Mouse (Mus musculus): Measurements from ENCODE around the gene E2f8. TPM values are rescaled to one million over a fixed set of nuclear protein-coding genes. Genes with fewer than 3 reads are reported as not detected.

The E2f8 gene
- polyA plus RNA-seq, 1 experiment from 2014 or later: 22.6 TPM

GRCm38 (mm10) chr7:48832735-48833134 lies 48.7 kb downstream of the E2f8 start:
- ATAC-seq (ENCODE audit: insufficient read depth, low FRiP score, low read depth): no peak

GRCm38 (mm10) chr7:48830395-48830794 lies 51.0 kb downstream of the E2f8 start:
- H3K4me1 ChIP-seq: no peaks in the 10 kb centered on the region
- H3K9me3 ChIP-seq: no peaks in the 10 kb centered on the region
- no peak overlapping the region for H3K9ac ChIP-seq
- peaks cover 11% of the 10 kb centered on the region; the same call in 1 of the 2 replicates for H3K36me3 ChIP-seq
- H3K27me3 ChIP-seq (replicated peaks): no peaks in the 10 kb centered on the region
- no peak for ATAC-seq (ENCODE audit: insufficient read depth, low FRiP score, low read depth)
- no peak overlapping the region for H3K27ac ChIP-seq
- H3K4me3 ChIP-seq (replicated peaks): no peak overlapping the region
- 21% methylated on average over 2 of the region's 2 CpGs for WGBS
- no peak overlapping the region for H3K4me2 ChIP-seq

More at GRCm38 (mm10) chr7:48832735-48833134, 48.7 kb downstream of the E2f8 start:
- Histone ChIP-seq H3K9me3 (no peaks in the 10 kb centered on the region), H3K4me2 (no peak overlapping the region), H3K4me1 (no peaks in the 10 kb centered on the region), H3K4me3 (replicated peaks) (no peak overlapping the region), H3K36me3 (0 out of 2 replicates have a peak, but pooled peaks cover under 1% of the 10 kb centered on the region), H3K27me3 (replicated peaks) (no peaks in the 10 kb centered on the region), H3K27ac (no peak overlapping the region), H3K9ac (no peak overlapping the region)
- WGBS: 42% methylated on average over 1 of the region's 1 CpGs

- Histone ChIP-seq H3K9ac (no peak overlapping the region), H3K4me2 (no peak overlapping the region), H3K4me1 (no peaks in the 10 kb centered on the region), H3K9me3 (no peaks in the 10 kb centered on the region), H3K4me3 (replicated peaks) (no peak overlapping the region), H3K27me3 (replicated peaks) (no peaks in the 10 kb centered on the region), H3K27ac (no peak overlapping the region), H3K36me3 (peaks cover 11% of the 10 kb centered on the region; the same call in 1 of the 2 replicates)
- no peak for ATAC-seq (ENCODE audit: insufficient read depth, low FRiP score, low read depth)
- 82% methylated on average over 5 of the region's 5 CpGs for WGBS
Measured at GRCm38 (mm10) chr7:48829177-48829910, 52.1 kb downstream of the E2f8 start.

- WGBS: 76% methylated on average over 6 of the region's 6 CpGs
- Histone ChIP-seq H3K27ac (no peak overlapping the region), H3K4me1 (no peaks in the 10 kb centered on the region), H3K4me2 (no peak overlapping the region), H3K9ac (no peak overlapping the region), H3K4me3 (replicated peaks) (no peak overlapping the region), H3K27me3 (replicated peaks) (no peaks in the 10 kb centered on the region), H3K36me3 (peaks cover 19% of the 10 kb centered on the region; the same call in 1 of the 2 replicates), H3K9me3 (no peaks in the 10 kb centered on the region)
- ATAC-seq (ENCODE audit: insufficient read depth, low FRiP score, low read depth): no peak
Measured at GRCm38 (mm10) chr7:48825170-48825569, 56.2 kb downstream of the E2f8 start.

DNA sequence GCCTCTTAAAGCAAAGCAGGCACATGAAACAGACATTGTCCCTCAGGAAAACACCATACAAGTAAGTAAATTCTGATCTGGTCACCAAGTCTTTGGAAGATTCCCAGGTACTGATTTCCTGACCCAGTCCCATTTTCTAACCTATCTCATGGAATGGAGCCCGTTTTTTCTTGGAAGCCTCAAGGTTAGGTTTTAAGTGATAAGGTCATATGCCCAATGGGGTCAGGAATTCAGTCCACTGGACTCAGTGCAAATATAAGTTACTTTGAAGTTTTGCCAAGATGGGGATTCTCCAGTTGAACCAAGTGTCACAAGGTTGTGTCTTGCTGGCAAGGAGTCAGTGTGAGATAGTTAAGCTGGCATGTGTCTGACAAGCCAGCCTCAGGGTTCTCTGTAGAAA lies 56.7 kb downstream of the E2f8 start:
- Histone ChIP-seq H3K9ac (no peak overlapping the region), H3K9me3 (no peaks in the 10 kb centered on the region), H3K4me1 (no peaks in the 10 kb centered on the region), H3K36me3 (peaks cover 21% of the 10 kb centered on the region; the same call in 1 of the 2 replicates), H3K27ac (no peak overlapping the region), H3K4me3 (replicated peaks) (no peak overlapping the region), H3K27me3 (replicated peaks) (no peaks in the 10 kb centered on the region), H3K4me2 (no peak overlapping the region)
- no peak for ATAC-seq (ENCODE audit: insufficient read depth, low FRiP score, low read depth)
- 77% methylated on average over 1 of the region's 1 CpGs for WGBS

DNA sequence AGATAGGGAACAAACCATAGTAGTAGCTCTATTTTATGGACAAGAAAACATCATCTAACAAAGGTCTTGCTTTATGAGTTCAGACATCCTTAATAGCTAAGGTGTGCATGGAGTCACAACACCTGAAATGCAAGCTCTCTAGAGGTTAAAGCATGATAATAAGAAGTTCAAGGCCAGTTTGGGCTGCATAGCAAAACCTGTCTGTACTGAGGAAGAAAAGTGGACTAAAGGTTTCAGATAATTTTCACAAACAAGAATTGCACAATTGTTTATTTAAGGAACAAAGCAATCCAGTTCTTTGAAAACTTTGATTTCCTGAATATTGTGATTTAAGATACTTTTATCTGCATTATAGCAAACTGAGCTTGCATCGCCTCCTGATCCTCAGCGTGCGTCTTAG lies 57.8 kb downstream of the E2f8 start:
- no peak overlapping the region for H3K27ac ChIP-seq
- H3K27me3 ChIP-seq (replicated peaks): no peaks in the 10 kb centered on the region
- H3K4me3 ChIP-seq (replicated peaks): no peak overlapping the region
- no peaks in the 10 kb centered on the region for H3K4me1 ChIP-seq
- ATAC-seq (ENCODE audit: insufficient read depth, low FRiP score, low read depth): no peak
- H3K36me3 ChIP-seq: peaks cover 29% of the 10 kb centered on the region; the same call in 1 of the 2 replicates
- no peak overlapping the region for H3K9ac ChIP-seq
- H3K4me2 ChIP-seq: no peak overlapping the region
- 86% methylated on average over 3 of the region's 3 CpGs for WGBS
- H3K9me3 ChIP-seq: no peaks in the 10 kb centered on the region

GRCm38 (mm10) chr7:48821654-48822053 lies 59.7 kb downstream of the E2f8 start:
- Histone ChIP-seq H3K9ac (no peak overlapping the region), H3K36me3 (peaks cover 21% of the 10 kb centered on the region; the same call in 1 of the 2 replicates), H3K27ac (no peak overlapping the region), H3K4me2 (no peak overlapping the region), H3K9me3 (no peaks in the 10 kb centered on the region), H3K4me3 (replicated peaks) (no peak overlapping the region), H3K27me3 (replicated peaks) (no peaks in the 10 kb centered on the region), H3K4me1 (no peaks in the 10 kb centered on the region)
- ATAC-seq (ENCODE audit: insufficient read depth, low FRiP score, low read depth): no peak
- 87% methylated on average over 5 of the region's 5 CpGs for WGBS

Other genes starting within 250 kb of the E2f8 start
- gene Mrgprb3, start 237.8 kb downstream of the E2f8 start, polyA plus RNA-seq (2015; fragmentation: Nextera tagmentation; extraction: Ambion mirVana): not detected in 2 replicates
- gene Zdhhc13, start 92.6 kb downstream of the E2f8 start, polyA plus RNA-seq (2015; fragmentation: Nextera tagmentation; extraction: Ambion mirVana): 34.4 and 34.5 TPM in 2 replicates
- 1.6 and 3.0 TPM in 2 replicates for gene Csrp3, start 33.6 kb downstream of the E2f8 start, polyA plus RNA-seq (2015; fragmentation: Nextera tagmentation; extraction: Ambion mirVana)
- gene Nav2, start 27.1 kb upstream of the E2f8 start, polyA plus RNA-seq (2015; fragmentation: Nextera tagmentation; extraction: Ambion mirVana): 20.4 and 22.4 TPM in 2 replicates

All from stomach, embryonic 15.5 days (tissue).